Mouse (Mus musculus): Measurements from ENCODE around the gene E2f2. TPM values are rescaled to one million over a fixed set of nuclear protein-coding genes. Genes with fewer than 3 reads are reported as not detected.

E2f2 gene
- total RNA-seq, 2 experiments from 2014 or later: 0.36 to 1.3 TPM

GRCm38 (mm10) chr4:136163448-136163847 lies 8.7 kb upstream of the E2f2 start:
- no peak overlapping the region for H3K27ac ChIP-seq
- H3K4me3 ChIP-seq: no peak overlapping the region
- intact Hi-C loops (cut with DNase I): loop anchor here (1.0 kb wide), 1 partner anchor 37 kb away; no protein-coding TSS in a partner anchor
- TF ChIP-seq CTCF (IDR thresholded peaks at IDR 0.05): peak; percentile 98
- peak; percentile 80 to 88 for DNase-seq (ENCODE audit: extremely low spot score in 1 of 2, low spot score in 2 of 2)

GRCm38 (mm10) chr4:136164981-136165380 lies 7.2 kb upstream of the E2f2 start:
- Histone ChIP-seq H3K4me3 (no peak overlapping the region), H3K27ac (no peak overlapping the region)
- intact Hi-C loops (cut with DNase I): no loop called here
- TF ChIP-seq CTCF (IDR thresholded peaks at IDR 0.05): no peak
- no peak for DNase-seq (ENCODE audit: extremely low spot score in 1 of 2, low spot score in 2 of 2)

- DNase-seq (ENCODE audit: extremely low spot score in 1 of 2, low spot score in 2 of 2): no peak
- H3K27ac ChIP-seq: no peak overlapping the region
- no peak for TF ChIP-seq CTCF (IDR thresholded peaks at IDR 0.05)
- no peak overlapping the region for H3K4me3 ChIP-seq
- intact Hi-C loops (cut with DNase I): no loop called here
These were observed 4.5 kb upstream of the E2f2 start for GRCm38 (mm10) chr4:136167701-136168100.

- no peak overlapping the region for H3K27ac ChIP-seq
- TF ChIP-seq CTCF (IDR thresholded peaks at IDR 0.05): no peak
- intact Hi-C loops (cut with DNase I): no loop called here
- DNase-seq (ENCODE audit: extremely low spot score in 1 of 2, low spot score in 2 of 2): no peak
- H3K4me3 ChIP-seq: no peak overlapping the region
These were observed 1.8 kb upstream of the E2f2 start for GRCm38 (mm10) chr4:136170401-136170800.

- intact Hi-C loops (cut with DNase I): no loop called here
- H3K4me3 ChIP-seq: peak overlapping the region; percentile 50
- DNase-seq (ENCODE audit: extremely low spot score in 1 of 2, low spot score in 2 of 2): no peak
- no peak for TF ChIP-seq CTCF (IDR thresholded peaks at IDR 0.05)
- H3K27ac ChIP-seq: no peak overlapping the region
These were observed 739 bp upstream of the E2f2 start for GRCm38 (mm10) chr4:136171455-136171854.

GRCm38 (mm10) chr4:136172542-136173209 lies 482 bp downstream of the E2f2 start:
- TF ChIP-seq CTCF (IDR thresholded peaks at IDR 0.05): no peak
- Histone ChIP-seq H3K4me3 (peak overlapping the region; percentile 50), H3K27ac (no peak overlapping the region)
- DNase-seq (ENCODE audit: extremely low spot score in 1 of 2, low spot score in 2 of 2): no peak
- intact Hi-C loops (cut with DNase I): no loop called here

GRCm38 (mm10) chr4:136173210-136173715 lies 1.1 kb downstream of the E2f2 start:
- DNase-seq (ENCODE audit: extremely low spot score in 1 of 2, low spot score in 2 of 2): no peak
- H3K4me3 ChIP-seq: no peak overlapping the region
- TF ChIP-seq CTCF (IDR thresholded peaks at IDR 0.05): no peak
- H3K27ac ChIP-seq: no peak overlapping the region
- intact Hi-C loops (cut with DNase I): no loop called here

GRCm38 (mm10) chr4:136174216-136175193 lies 2.3 kb downstream of the E2f2 start:
- Histone ChIP-seq H3K4me3 (no peak overlapping the region), H3K27ac (no peak overlapping the region)
- intact Hi-C loops (cut with DNase I): no loop called here
- TF ChIP-seq CTCF (IDR thresholded peaks at IDR 0.05): no peak
- DNase-seq (ENCODE audit: extremely low spot score in 1 of 2, low spot score in 2 of 2): no peak

- Histone ChIP-seq H3K27ac (no peak overlapping the region), H3K4me3 (no peak overlapping the region)
- no peak for TF ChIP-seq CTCF (IDR thresholded peaks at IDR 0.05)
- intact Hi-C loops (cut with DNase I): no loop called here
- DNase-seq (ENCODE audit: extremely low spot score in 1 of 2, low spot score in 2 of 2): no peak
These were observed 3.9 kb downstream of the E2f2 start for GRCm38 (mm10) chr4:136176022-136176552.

GRCm38 (mm10) chr4:136177244-136177611 lies 5.0 kb downstream of the E2f2 start:
- Histone ChIP-seq H3K4me3 (no peak overlapping the region), H3K27ac (no peak overlapping the region)
- intact Hi-C loops (cut with DNase I): no loop called here
- no peak for TF ChIP-seq CTCF (IDR thresholded peaks at IDR 0.05)
- DNase-seq (ENCODE audit: extremely low spot score in 1 of 2, low spot score in 2 of 2): no peak

- no peak overlapping the region for H3K27ac ChIP-seq
- intact Hi-C loops (cut with DNase I): no loop called here
- TF ChIP-seq CTCF (IDR thresholded peaks at IDR 0.05): no peak
- no peak for DNase-seq (ENCODE audit: extremely low spot score in 1 of 2, low spot score in 2 of 2)
- no peak overlapping the region for H3K4me3 ChIP-seq
These were observed 5.6 kb downstream of the E2f2 start for GRCm38 (mm10) chr4:136177612-136178474.

Measured in left cerebral cortex, adult 2 months (tissue).